Mouse (Mus musculus) CH12.LX (cell line): ENCODE data around the gene Hist1h3g.

Experiments
- CTCF ChIP-seq, 2 experiments: IDR thresholded peaks in 1 of 2; conservative IDR thresholded peaks in 1 of 2; 2 replicates each; pipeline ENCODE4 v1.5.1; 2011 to 2012; ENCODE audit warnings: low read depth in 2 of 2, low read length in 2 of 2, improper control_type of control experiment in 1 of 2, inconsistent platforms in 1 of 2, mild to moderate bottlenecking in 1 of 2, moderate library complexity in 1 of 2
- ELF1 ChIP-seq: IDR thresholded peaks from 2 replicates; pipeline ENCODE4 v1.6.1; 2014; ENCODE audit warnings: low read depth, mild to moderate bottlenecking, inconsistent platforms, low read length, improper control_type of control experiment
- POLR2A ChIP-seq: IDR thresholded peaks from 2 replicates; pipeline ENCODE4 v1.6.1; 2011; ENCODE audit warnings: low read depth, mild to moderate bottlenecking, improper control_type of control experiment, low read length
- USF2 ChIP-seq: conservative IDR thresholded peaks from 2 replicates; pipeline ENCODE4 v1.6.1; 2011; ENCODE audit warnings: low read depth, low read length, improper control_type of control experiment
- ZNF384 ChIP-seq: IDR thresholded peaks from 2 replicates; pipeline ENCODE4 v1.6.1; 2012; ENCODE audit warnings: low read depth, low read length, improper control_type of control experiment, inconsistent platforms

DNA sequence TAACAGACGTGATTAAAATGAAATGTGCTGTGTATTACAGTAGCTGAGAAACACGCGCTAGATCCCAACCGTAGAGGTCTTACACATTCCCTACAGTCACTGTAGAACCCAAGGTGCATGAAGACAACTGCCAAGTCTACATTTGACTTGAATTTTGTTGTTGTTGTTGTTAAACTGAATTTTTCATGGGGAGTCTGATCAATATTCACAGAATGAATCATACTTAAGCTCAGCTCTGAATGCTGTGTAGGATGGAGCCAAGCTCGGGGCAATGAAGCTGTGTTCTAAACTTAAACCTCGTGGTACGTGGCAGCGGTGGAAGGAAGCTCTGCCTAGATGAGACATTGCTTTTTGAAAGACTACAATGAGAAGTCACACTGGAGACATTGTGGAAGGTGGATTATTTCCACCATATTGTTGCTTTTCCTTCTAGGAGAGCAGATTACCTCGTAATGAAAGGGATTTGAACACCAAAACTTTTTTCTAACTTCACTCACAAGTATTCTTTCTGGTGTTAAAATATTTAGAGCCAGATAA, 33.1 kb upstream of the Hist1h3g start:
- TF ChIP-seq CTCF (conservative IDR thresholded peaks at IDR 0.05 in 1 of 2, IDR thresholded peaks at IDR 0.05 in 1 of 2; ENCODE audit: low read depth in 2 of 2, low read length in 2 of 2) = no peak
- no peak for TF ChIP-seq ELF1
- TF ChIP-seq POLR2A = no peak
- TF ChIP-seq USF2 = no peak
- no peak for TF ChIP-seq ZNF384
